Mouse (Mus musculus) liver, embryonic 15.5 days (tissue): ENCODE measurements at regions not wholly inside any gene's neighbourhood (a gene's known extent, or its start where the extent isn't known, plus 50 kb on each side); places are given as distances from the start of the nearest gene placed in this dataset.

Experiments
- ATAC-seq: fragments of 200-750 bp; cut with Nextera tagmentation; 2 replicates; pipeline ENCODE4 v1.8.0; 2017; ENCODE audit warnings: moderate number of reproducible peaks, mild to moderate bottlenecking, moderate library complexity; ENCODE audit not compliant: insufficient read depth
- H3K27ac ChIP-seq: fragments of 300-500 bp; sonication (generic); replicated peaks from 2 replicates; pipeline ENCODE4 v1.5.1; 2015; ENCODE audit warnings: mild to moderate bottlenecking, inconsistent platforms
- H3K27me3 ChIP-seq: fragments of 300-500 bp; sonication (generic); 2 replicates; pipeline ENCODE4 v1.6.1; 2015; ENCODE audit warnings: mild to moderate bottlenecking, inconsistent platforms
- H3K36me3 ChIP-seq: fragments of 300-500 bp; sonication (generic); replicated peaks from 2 replicates; pipeline ENCODE4 v1.6.1; 2015; ENCODE audit warnings: moderate library complexity, mild to moderate bottlenecking, inconsistent platforms
- H3K4me1 ChIP-seq: fragments of 300-500 bp; sonication (generic); replicated peaks from 2 replicates; pipeline ENCODE4 v1.6.1; 2015; ENCODE audit warnings: inconsistent platforms
- H3K4me2 ChIP-seq: fragments of 300-500 bp; sonication (generic); 2 replicates; pipeline ENCODE4 v1.6.1; 2015; ENCODE audit warnings: moderate library complexity, mild to moderate bottlenecking, inconsistent platforms
- H3K4me3 ChIP-seq: fragments of 300-500 bp; sonication (generic); replicated peaks from 2 replicates; pipeline ENCODE4 v1.5.1; 2015; ENCODE audit warnings: mild to moderate bottlenecking, inconsistent platforms
- H3K9ac ChIP-seq: fragments of 300-500 bp; sonication (generic); 2 replicates; pipeline ENCODE4 v1.6.1; 2015; ENCODE audit warnings: moderate library complexity, mild to moderate bottlenecking, inconsistent platforms
- H3K9me3 ChIP-seq: fragments of 300-500 bp; sonication (generic); replicated peaks from 2 replicates; pipeline ENCODE4 v1.6.1; 2016; ENCODE audit warnings: inconsistent platforms
- WGBS: fragments of 180-500 bp; shearing (Covaris S2); methylation state at CpG from one replicate; pipeline ENCODE4 v1.1.7; 2015; ENCODE audit warnings: mixed read lengths; ENCODE audit not compliant: insufficient replicate concordance; 5-methylcytosine and 5-hydroxymethylcytosine counted together

DNA sequence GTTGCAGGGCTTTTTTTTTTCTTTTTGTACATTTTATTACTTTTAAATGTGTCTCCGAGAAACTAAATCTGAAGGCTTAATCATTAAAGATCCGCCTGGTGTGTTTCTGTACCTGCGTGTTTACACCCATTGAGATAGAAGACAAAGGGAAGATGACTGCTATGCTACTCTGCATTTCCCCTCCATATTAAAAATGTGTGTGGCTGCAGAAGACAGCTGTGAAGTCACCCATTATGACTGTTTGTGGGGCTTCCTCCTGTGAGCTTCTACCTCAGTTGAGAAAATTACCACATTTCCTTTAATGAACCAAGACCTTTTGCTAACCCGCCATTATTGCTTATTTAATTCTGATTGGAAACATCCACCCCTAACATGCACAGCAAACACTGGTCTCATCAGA lies 602.9 kb upstream of the Tle4 start:
- Histone ChIP-seq H3K36me3 (no peaks in the 10 kb centered on the region), H3K27me3 (no peaks in the 10 kb centered on the region), H3K4me3 (no peak overlapping the region), H3K27ac (no peak overlapping the region), H3K9ac (no peak overlapping the region), H3K9me3 (no peaks in the 10 kb centered on the region), H3K4me2 (no peak overlapping the region), H3K4me1 (no peaks in the 10 kb centered on the region)
- 52% methylated on average over 4 of the region's 4 CpGs for WGBS
- ATAC-seq, result no peak

DNA sequence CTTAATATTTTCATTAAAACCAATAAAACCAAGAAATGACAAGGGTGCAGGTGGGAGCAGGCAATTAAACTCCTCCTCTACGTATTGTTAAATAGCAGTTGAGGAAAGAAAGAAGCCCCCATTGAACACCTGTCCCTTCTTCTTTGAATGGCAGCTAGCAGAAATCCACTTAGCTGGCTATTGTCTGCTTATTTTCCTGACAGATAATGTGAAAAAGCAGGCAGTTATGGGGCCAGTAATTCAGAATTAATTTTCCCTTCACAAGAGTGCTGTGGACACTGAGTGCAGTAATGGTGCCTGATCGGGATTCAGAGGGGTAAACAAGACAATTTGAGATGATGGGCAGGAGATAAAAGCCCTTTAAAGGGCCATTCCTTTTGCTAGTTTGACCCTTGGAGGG lies 602.5 kb upstream of the Tle4 start:
- H3K9me3 ChIP-seq, result no peaks in the 10 kb centered on the region
- no peaks in the 10 kb centered on the region for H3K4me1 ChIP-seq
- ATAC-seq, result no peak
- no peak overlapping the region for H3K9ac ChIP-seq
- H3K4me3 ChIP-seq, result no peak overlapping the region
- H3K4me2 ChIP-seq, result no peak overlapping the region
- H3K36me3 ChIP-seq, result no peaks in the 10 kb centered on the region
- H3K27me3 ChIP-seq, result no peaks in the 10 kb centered on the region
- no peak overlapping the region for H3K27ac ChIP-seq
- 63% methylated on average over 2 of the region's 2 CpGs for WGBS

GRCm38 (mm10) chr19:15199692-15200091 lies 601.8 kb upstream of the Tle4 start:
- Histone ChIP-seq H3K27me3 (no peaks in the 10 kb centered on the region), H3K4me2 (no peak overlapping the region), H3K36me3 (no peaks in the 10 kb centered on the region), H3K9ac (no peak overlapping the region), H3K9me3 (no peaks in the 10 kb centered on the region), H3K27ac (no peak overlapping the region), H3K4me3 (no peak overlapping the region), H3K4me1 (no peaks in the 10 kb centered on the region)
- no peak for ATAC-seq
- WGBS, result 49% methylated on average over 1 of the region's 1 CpGs

DNA sequence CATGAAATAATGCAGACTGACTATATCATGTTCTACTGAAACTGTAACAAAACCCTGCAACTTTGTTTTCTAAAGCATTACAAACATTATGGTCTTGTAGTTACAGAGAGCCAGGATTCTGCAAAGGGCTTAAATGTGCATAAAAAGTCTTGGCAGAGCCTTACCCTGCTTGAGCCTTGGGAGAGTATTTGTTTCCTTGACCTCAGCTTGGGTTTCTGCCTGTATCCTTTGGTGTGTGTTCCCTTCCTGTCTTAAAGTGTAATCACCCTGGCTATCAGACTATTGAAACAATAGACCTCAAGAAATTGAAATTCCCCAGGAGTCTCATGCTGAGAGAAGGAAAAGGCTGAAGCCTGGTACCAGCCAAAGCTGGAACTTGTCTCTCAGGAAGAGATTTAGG lies 577.4 kb upstream of the Tle4 start:
- no peak for ATAC-seq
- H3K4me1 ChIP-seq, result no peaks in the 10 kb centered on the region
- no peak overlapping the region for H3K9ac ChIP-seq
- H3K27me3 ChIP-seq, result no peaks in the 10 kb centered on the region
- no peak overlapping the region for H3K4me3 ChIP-seq
- H3K27ac ChIP-seq, result no peak overlapping the region
- H3K36me3 ChIP-seq, result no peaks in the 10 kb centered on the region
- H3K9me3 ChIP-seq, result no peaks in the 10 kb centered on the region
- no peak overlapping the region for H3K4me2 ChIP-seq

GRCm38 (mm10) chr19:15173301-15173700 lies 575.5 kb upstream of the Tle4 start:
- no peaks in the 10 kb centered on the region for H3K27me3 ChIP-seq
- no peak overlapping the region for H3K4me2 ChIP-seq
- 29% methylated on average over 5 of the region's 5 CpGs for WGBS
- no peaks in the 10 kb centered on the region for H3K9me3 ChIP-seq
- no peak overlapping the region for H3K27ac ChIP-seq
- no peak overlapping the region for H3K9ac ChIP-seq
- H3K4me1 ChIP-seq, result no peaks in the 10 kb centered on the region
- H3K36me3 ChIP-seq, result no peaks in the 10 kb centered on the region
- ATAC-seq, result no peak
- H3K4me3 ChIP-seq, result no peak overlapping the region

DNA sequence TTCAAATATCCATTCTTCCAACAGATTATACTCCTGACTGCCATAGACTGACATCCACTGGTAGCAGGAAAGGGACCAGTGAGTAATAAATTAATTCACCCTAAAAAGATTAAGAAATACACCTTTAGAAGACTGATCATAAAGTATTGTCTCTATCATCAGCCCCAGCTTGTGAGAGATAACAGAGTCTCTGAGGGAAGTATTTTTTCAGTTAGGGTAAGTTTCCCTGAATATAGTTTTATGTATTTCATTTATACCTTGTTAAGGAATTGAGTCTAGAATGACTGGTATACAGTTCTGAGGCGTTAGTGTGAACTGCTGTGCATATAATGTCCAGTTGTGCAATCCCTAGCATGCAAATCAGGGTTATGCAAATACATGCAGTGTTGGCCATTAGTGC lies 569.3 kb upstream of the Tle4 start:
- H3K9ac ChIP-seq, result no peak overlapping the region
- 62% methylated on average over 1 of the region's 1 CpGs for WGBS
- H3K9me3 ChIP-seq, result no peaks in the 10 kb centered on the region
- no peak for ATAC-seq
- H3K36me3 ChIP-seq, result no peaks in the 10 kb centered on the region
- H3K4me3 ChIP-seq, result no peak overlapping the region
- no peaks in the 10 kb centered on the region for H3K4me1 ChIP-seq
- H3K27ac ChIP-seq, result no peak overlapping the region
- H3K27me3 ChIP-seq, result no peaks in the 10 kb centered on the region
- no peak overlapping the region for H3K4me2 ChIP-seq

DNA sequence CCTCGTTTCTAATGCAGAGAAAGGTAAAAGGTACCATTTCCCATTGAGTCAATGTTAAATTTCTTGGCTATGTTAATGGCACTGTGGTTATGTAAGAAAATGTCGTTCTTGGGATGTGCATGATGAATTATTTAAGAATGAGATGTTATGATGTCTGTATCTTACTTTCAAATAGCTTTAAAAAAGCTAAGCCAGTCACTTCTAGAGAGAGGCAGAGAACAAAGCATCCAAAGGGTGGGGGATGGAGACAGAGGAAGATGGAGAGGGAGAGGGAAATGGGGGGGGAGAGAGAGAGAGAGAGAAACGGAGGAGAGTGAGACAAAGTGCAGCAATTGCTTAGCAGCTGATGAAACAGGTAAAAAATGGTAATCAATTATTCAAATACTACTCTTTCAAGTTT lies 562.8 kb upstream of the Tle4 start:
- Histone ChIP-seq H3K27ac (no peak overlapping the region), H3K4me3 (no peak overlapping the region), H3K36me3 (no peaks in the 10 kb centered on the region), H3K9ac (no peak overlapping the region), H3K4me1 (no peaks in the 10 kb centered on the region), H3K9me3 (no peaks in the 10 kb centered on the region), H3K4me2 (no peak overlapping the region), H3K27me3 (no peaks in the 10 kb centered on the region)
- 32% methylated on average over 3 of the region's 3 CpGs for WGBS
- no peak for ATAC-seq

- Histone ChIP-seq H3K9ac (no peak overlapping the region), H3K4me3 (no peak overlapping the region), H3K4me2 (no peak overlapping the region), H3K9me3 (no peaks in the 10 kb centered on the region), H3K27me3 (no peaks in the 10 kb centered on the region), H3K4me1 (no peaks in the 10 kb centered on the region), H3K27ac (no peak overlapping the region), H3K36me3 (no peaks in the 10 kb centered on the region)
- 79% methylated on average over 3 of the region's 3 CpGs for WGBS
- ATAC-seq, result no peak
Observed at GRCm38 (mm10) chr19:15158653-15159052, 560.8 kb upstream of the Tle4 start.

DNA sequence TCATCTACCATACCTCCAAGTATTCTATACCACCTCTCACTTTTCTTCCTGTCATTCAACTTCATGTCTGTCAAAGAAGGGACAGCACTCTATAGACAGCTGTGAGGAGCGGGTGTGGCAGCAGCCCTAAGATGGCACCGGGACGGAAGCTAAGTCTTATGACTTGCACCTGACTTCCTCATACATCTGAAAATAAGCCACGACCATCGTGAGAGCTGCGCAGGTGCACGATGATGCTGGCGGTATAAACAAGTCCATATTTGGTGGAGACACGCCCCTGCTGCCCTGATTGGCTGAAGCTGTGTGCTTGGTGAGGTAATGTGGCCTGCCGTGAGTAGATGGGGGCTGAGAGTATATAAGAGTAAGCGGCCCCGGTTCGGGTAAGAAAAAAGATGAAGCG lies 560.3 kb upstream of the Tle4 start:
- Histone ChIP-seq H3K9ac (no peak overlapping the region), H3K27me3 (no peaks in the 10 kb centered on the region), H3K4me3 (no peak overlapping the region), H3K36me3 (no peaks in the 10 kb centered on the region), H3K4me2 (no peak overlapping the region), H3K4me1 (no peaks in the 10 kb centered on the region), H3K9me3 (no peaks in the 10 kb centered on the region), H3K27ac (no peak overlapping the region)
- no peak for ATAC-seq
- WGBS, result 67% methylated on average over 14 of the region's 14 CpGs

- no peak overlapping the region for H3K4me3 ChIP-seq
- 52% methylated on average over 2 of the region's 2 CpGs for WGBS
Observed at GRCm38 (mm10) chr19:15154693-15155092, 556.8 kb upstream of the Tle4 start.

DNA sequence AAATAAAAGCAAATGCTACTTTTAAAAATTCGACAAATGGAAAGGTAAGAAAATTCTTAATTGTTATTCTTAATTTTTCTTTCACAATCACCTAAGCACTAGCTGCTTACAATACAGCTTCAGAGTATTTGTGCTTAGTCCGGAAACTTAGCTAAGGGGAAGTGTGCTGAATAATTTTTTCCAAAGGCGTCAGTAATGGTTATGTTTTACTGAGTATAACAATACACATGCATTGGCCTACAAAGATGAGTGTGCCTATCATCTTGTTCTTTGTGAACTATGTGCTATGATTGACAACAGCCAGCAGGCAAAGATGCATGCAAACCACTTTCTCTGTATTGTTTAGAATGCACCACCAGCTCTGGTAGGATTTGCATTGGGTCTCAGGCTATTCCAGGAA lies 548.5 kb upstream of the Tle4 start:
- H3K27me3 ChIP-seq, result no peaks in the 10 kb centered on the region
- 70% methylated on average over 3 of the region's 3 CpGs for WGBS
- no peaks in the 10 kb centered on the region for H3K4me1 ChIP-seq
- no peaks in the 10 kb centered on the region for H3K36me3 ChIP-seq
- H3K9ac ChIP-seq, result no peak overlapping the region
- H3K4me2 ChIP-seq, result no peak overlapping the region
- H3K27ac ChIP-seq, result no peak overlapping the region
- no peaks in the 10 kb centered on the region for H3K9me3 ChIP-seq
- no peak for ATAC-seq
- no peak overlapping the region for H3K4me3 ChIP-seq

More at GRCm38 (mm10) chr19:15154693-15155092, 556.8 kb upstream of the Tle4 start:
- no peaks in the 10 kb centered on the region for H3K4me1 ChIP-seq
- H3K4me2 ChIP-seq, result no peak overlapping the region
- H3K36me3 ChIP-seq, result no peaks in the 10 kb centered on the region
- no peak overlapping the region for H3K9ac ChIP-seq
- no peak for ATAC-seq
- H3K27me3 ChIP-seq, result no peaks in the 10 kb centered on the region
- H3K9me3 ChIP-seq, result no peaks in the 10 kb centered on the region
- no peak overlapping the region for H3K27ac ChIP-seq

GRCm38 (mm10) chr19:15127122-15127521 lies 529.3 kb upstream of the Tle4 start:
- Histone ChIP-seq H3K27me3 (no peaks in the 10 kb centered on the region), H3K27ac (no peak overlapping the region), H3K9ac (no peak overlapping the region), H3K9me3 (no peaks in the 10 kb centered on the region), H3K36me3 (no peaks in the 10 kb centered on the region), H3K4me3 (no peak overlapping the region), H3K4me1 (no peaks in the 10 kb centered on the region), H3K4me2 (no peak overlapping the region)
- no peak for ATAC-seq
- whole genome bisulfite sequencing, result 45% methylated on average over 4 of the region's 4 CpGs
